Mouse (Mus musculus) liver, postnatal 0 days (tissue): Measurements from ENCODE around the gene Dhrs9. TPM values are rescaled to one million over a fixed set of nuclear protein-coding genes. Genes with fewer than 3 reads are reported as not detected.
A peak's percentile ranks its signal among the peaks of the same experiment; 100 is the strongest.
"Not testable (repeated sequence)": the region's sequence is repeated elsewhere in the genome, so short reads cannot be mapped to it uniquely, and the experiment has no call there.

ENCODE experiments used
- ATAC-seq: fragments of 200-750 bp; cut with Nextera tagmentation; 2 replicates; pipeline ENCODE4 v1.8.0; 2017; ENCODE audit warnings: mild to moderate bottlenecking, moderate library complexity
- DNase-seq: peaks from one replicate; pipeline ENCODE4 v3.0.0-alpha.2; 2016
- H3K27ac ChIP-seq: fragments of 300-500 bp; sonication (generic); 2 replicates; pipeline ENCODE4 v1.5.1; 2014; ENCODE audit warnings: antibody characterized with exemption, moderate library complexity, mild to moderate bottlenecking, low read depth
- H3K27me3 ChIP-seq: fragments of 300-500 bp; sonication (generic); 2 replicates; pipeline ENCODE4 v1.6.1; 2014; ENCODE audit warnings: low read length, control low read depth, mixed read lengths; ENCODE audit not compliant: insufficient read depth
- H3K36me3 ChIP-seq: fragments of 300-500 bp; sonication (generic); replicated peaks from 2 replicates; pipeline ENCODE4 v1.6.1; 2014; ENCODE audit warnings: mild to moderate bottlenecking, control low read depth, low read length, moderate library complexity, mixed read lengths; ENCODE audit not compliant: insufficient read depth
- H3K4me1 ChIP-seq: fragments of 300-500 bp; sonication (generic); 2 replicates; pipeline ENCODE4 v1.6.1; 2014; ENCODE audit warnings: antibody characterized with exemption, mild to moderate bottlenecking, control low read depth; ENCODE audit not compliant: insufficient read depth
- H3K4me2 ChIP-seq: fragments of 300-500 bp; sonication (generic); 2 replicates; pipeline ENCODE4 v1.6.1; 2014; ENCODE audit warnings: low read depth, mild to moderate bottlenecking, low read length, moderate library complexity, mixed read lengths
- H3K4me3 ChIP-seq: fragments of 300-500 bp; sonication (generic); 2 replicates; pipeline ENCODE4 v1.5.1; 2014; ENCODE audit warnings: low read depth, low read length
- H3K9ac ChIP-seq: fragments of 300-500 bp; sonication (generic); replicated peaks from 2 replicates; pipeline ENCODE4 v1.6.1; 2014; ENCODE audit warnings: mild to moderate bottlenecking, moderate library complexity
- H3K9me3 ChIP-seq: fragments of 300-500 bp; sonication (generic); 2 replicates; pipeline ENCODE4 v1.6.1; 2016; ENCODE audit warnings: mild to moderate bottlenecking, control low read depth, low read length, mixed read lengths
- CTCF ChIP-seq: sonication (generic); IDR thresholded peaks from 2 replicates; pipeline ENCODE4 v1.5.1; 2016; ENCODE audit warnings: antibody characterized with exemption, low read depth
- EP300 ChIP-seq: IDR thresholded peaks from 2 replicates; pipeline ENCODE4 v1.6.1; 2016; ENCODE audit warnings: antibody characterized with exemption, low read depth, mild to moderate bottlenecking
- WGBS: fragments of 180-500 bp; shearing (Covaris S2); extraction: QIAGEN DNeasy Blood & Tissue Kit; methylation state at CpG from one replicate; pipeline ENCODE4 v1.1.7; 2014; ENCODE audit not compliant: insufficient replicate concordance; 5-methylcytosine and 5-hydroxymethylcytosine counted together
- polyA plus RNA-seq: library from polyadenylated mRNA; unstranded; fragments of >200 nt; fragmentation: Nextera tagmentation; extraction: Ambion mirVana; gene quantifications from 2 replicates; pipeline ENCODE4 v1.2.1, GENCODE M21; 2015

Gene Dhrs9
- 0.24 and 0.27 TPM in 2 replicates for polyA plus RNA-seq

- Histone ChIP-seq H3K36me3 (no peaks in the 10 kb centered on the region), H3K4me1 (peaks cover 17% of the 10 kb centered on the region), H3K4me2 (peak within 1 kb of the TSS; percentile 32), H3K27ac (peak within 1 kb of the TSS; percentile 60), H3K27me3 (no peaks in the 10 kb centered on the region), H3K9ac (no peak within 1 kb of the TSS), H3K4me3 (peak within 1 kb of the TSS; percentile 25; the same call in 1 of the 2 replicates), H3K9me3 (no peaks in the 10 kb centered on the region)
- TF ChIP-seq CTCF (no peak), EP300 (peak; percentile 55)
- ATAC-seq (peak; percentile 69), DNase-seq (peak; percentile 55)
- WGBS = 20% methylated on average over 13 of the region's 13 CpGs
These were observed at the start of gene Dhrs9 for GRCm38 (mm10) chr2:69380281-69380680. TSS of gene Dhrs9 (plus strand) at chr2:69380445.

- not testable (repeated sequence) for H3K27me3 ChIP-seq, H3K4me3 ChIP-seq, H3K9ac ChIP-seq, ATAC-seq, H3K4me1 ChIP-seq, H3K9me3 ChIP-seq, H3K27ac ChIP-seq, DNase-seq, H3K4me2 ChIP-seq, H3K36me3 ChIP-seq
- 70% methylated on average over 5 of the region's 6 CpGs for WGBS
These were observed 48.7 kb upstream of the Dhrs9 start for GRCm38 (mm10) chr2:69331523-69331922.

- ATAC-seq (no peak), DNase-seq (no peak)
- H3K36me3 ChIP-seq = no peaks in the 10 kb centered on the region
- no peaks in the 10 kb centered on the region for H3K9me3 ChIP-seq
- TF ChIP-seq EP300 = no peak
- no peak for TF ChIP-seq CTCF
- 63% methylated on average over 6 of the region's 6 CpGs for WGBS
- peak overlapping the region; percentile 64 for H3K9ac ChIP-seq
- no peaks in the 10 kb centered on the region for H3K27me3 ChIP-seq
- H3K4me3 ChIP-seq = peak overlapping the region; percentile 47
- H3K4me2 ChIP-seq = peak overlapping the region; percentile 62
- peaks cover 9% of the 10 kb centered on the region; the same call in 1 of the 2 replicates for H3K4me1 ChIP-seq
- H3K27ac ChIP-seq = peak overlapping the region; percentile 77
These were observed 38.7 kb upstream of the Dhrs9 start for GRCm38 (mm10) chr2:69341506-69341905.

- 0 out of 2 replicates have a peak, but pooled peaks cover 6% of the 10 kb centered on the region for H3K4me1 ChIP-seq
- H3K9ac ChIP-seq = peak within 1 kb of the TSS; percentile 64
- H3K4me3 ChIP-seq = peak within 1 kb of the TSS; percentile 47
- H3K27ac ChIP-seq = peak within 1 kb of the TSS; percentile 77
- peak within 1 kb of the TSS; percentile 62 for H3K4me2 ChIP-seq
- no peaks in the 10 kb centered on the region for H3K27me3 ChIP-seq
- H3K9me3 ChIP-seq = no peaks in the 10 kb centered on the region
- no peak for TF ChIP-seq EP300
- TF ChIP-seq CTCF = no peak
- peak; percentile 93 for ATAC-seq
- 57% methylated on average over 9 of the region's 9 CpGs for WGBS
- no peaks in the 10 kb centered on the region for H3K36me3 ChIP-seq
- DNase-seq = peak; percentile 24
These were observed 37.6 kb upstream of the Dhrs9 start, which contains the start of gene Abcb11 for GRCm38 (mm10) chr2:69342496-69343221. TSS of gene Abcb11 (minus strand) at chr2:69342616.

GRCm38 (mm10) chr2:69355402-69355801 is 24.8 kb upstream of the Dhrs9 start:
- H3K9ac ChIP-seq, H3K4me2 ChIP-seq, H3K27me3 ChIP-seq, H3K4me3 ChIP-seq, H3K9me3 ChIP-seq, DNase-seq, H3K36me3 ChIP-seq, H3K4me1 ChIP-seq, H3K27ac ChIP-seq: not testable (repeated sequence)
- peak; percentile 100 for ATAC-seq

GRCm38 (mm10) chr2:69364831-69365230 is 15.4 kb upstream of the Dhrs9 start:
- Histone ChIP-seq H3K36me3 (no peaks in the 10 kb centered on the region), H3K4me3 (no peak overlapping the region), H3K4me1 (no peaks in the 10 kb centered on the region), H3K4me2 (no peak overlapping the region), H3K27me3 (no peaks in the 10 kb centered on the region), H3K9me3 (no peaks in the 10 kb centered on the region), H3K9ac (no peak overlapping the region), H3K27ac (no peak overlapping the region)
- no peak for ATAC-seq
- no peak for TF ChIP-seq EP300
- DNase-seq = no peak
- whole genome bisulfite sequencing = 56% methylated on average over 2 of the region's 2 CpGs
